8 mouse cellular contexts compared by ENCODE assay signal in genomic region chr12:73952879-73953278, GRCm38 (mm10). TPM values are rescaled to one million over a fixed set of nuclear protein-coding genes. Genes with fewer than 3 reads are reported as not detected.
DNase-seq lines count a peak whose midpoint lies in the region; ATAC-seq and TF ChIP-seq lines count a peak whose summit lies in the region.

No protein-coding gene starts in this region.

- 10% methylated on average over 15 of the region's 15 CpGs for WGBS in embryonic facial prominence, embryonic 11.5 days
- WGBS in hindbrain, embryonic 10.5 days = 10% methylated on average over 15 of the region's 15 CpGs
- WGBS in limb, embryonic 14.5 days = 10% methylated on average over 15 of the region's 15 CpGs
- 4% methylated on average over 15 of the region's 15 CpGs for WGBS in midbrain, embryonic 16.5 days

- no peaks in the 10 kb centered on the region for H3K36me3 ChIP-seq in embryonic facial prominence, embryonic 11.5 days (replicated peaks; ENCODE audit: control insufficient read depth, insufficient read depth, low read depth, low read length)
- H3K36me3 ChIP-seq in hindbrain, embryonic 10.5 days = peaks cover 3% of the 10 kb centered on the region; the same call in 1 of the 2 replicates
- peaks cover 6% of the 10 kb centered on the region for H3K36me3 ChIP-seq in limb, embryonic 14.5 days (ENCODE audit: control insufficient read depth, insufficient read depth, low read length)
- H3K36me3 ChIP-seq in midbrain, embryonic 16.5 days (ENCODE audit: control insufficient read depth, insufficient read depth, low read length) = no peaks in the 10 kb centered on the region

- no peak overlapping the region for H3K27ac ChIP-seq in embryonic facial prominence, embryonic 11.5 days (replicated peaks; ENCODE audit: low read depth, low read length)
- H3K27ac ChIP-seq in hindbrain, embryonic 10.5 days = peak overlapping the region; percentile 53
- H3K27ac ChIP-seq in limb, embryonic 14.5 days (replicated peaks; ENCODE audit: low read depth, low read length) = no peak overlapping the region
- H3K27ac ChIP-seq in midbrain, embryonic 16.5 days (ENCODE audit: low read length) = no peak overlapping the region

- H3K4me1 ChIP-seq in embryonic facial prominence, embryonic 11.5 days (ENCODE audit: control insufficient read depth, insufficient read depth, low read length) = no peaks in the 10 kb centered on the region
- peaks cover 17% of the 10 kb centered on the region for H3K4me1 ChIP-seq in hindbrain, embryonic 10.5 days (replicated peaks)
- peaks cover 9% of the 10 kb centered on the region for H3K4me1 ChIP-seq in limb, embryonic 14.5 days (ENCODE audit: control insufficient read depth, insufficient read depth, low read length)
- H3K4me1 ChIP-seq in midbrain, embryonic 16.5 days (ENCODE audit: control insufficient read depth, insufficient read depth, low read length) = peaks cover 9% of the 10 kb centered on the region

- H3K9ac ChIP-seq in embryonic facial prominence, embryonic 11.5 days (replicated peaks; ENCODE audit: low read length) = peak overlapping the region; percentile 41
- H3K9ac ChIP-seq in limb, embryonic 14.5 days (ENCODE audit: low read depth, low read length, severe bottlenecking) = peak overlapping the region; percentile 45
- peak overlapping the region; percentile 53 for H3K9ac ChIP-seq in midbrain, embryonic 16.5 days (ENCODE audit: low read depth, low read length)

- peak overlapping the region; percentile 30 for H3K4me3 ChIP-seq in embryonic facial prominence, embryonic 11.5 days (ENCODE audit: low read depth, low read length)
- peak overlapping the region; percentile 47 for H3K4me3 ChIP-seq in hindbrain, embryonic 10.5 days
- H3K4me3 ChIP-seq in limb, embryonic 14.5 days (replicated peaks; ENCODE audit: low read length) = peak overlapping the region; percentile 34
- H3K4me3 ChIP-seq in midbrain, embryonic 16.5 days (ENCODE audit: low read depth, low read length) = peak overlapping the region; percentile 30

- no peaks in the 10 kb centered on the region for H3K27me3 ChIP-seq in embryonic facial prominence, embryonic 11.5 days (ENCODE audit: control insufficient read depth, insufficient read depth, low read length)
- H3K27me3 ChIP-seq in hindbrain, embryonic 10.5 days (ENCODE audit: insufficient read depth, poor library complexity, severe bottlenecking) = 0 out of 2 replicates have a peak, but pooled peaks cover 4% of the 10 kb centered on the region
- no peaks in the 10 kb centered on the region for H3K27me3 ChIP-seq in limb, embryonic 14.5 days (ENCODE audit: control insufficient read depth, insufficient read depth, low read length)
- H3K27me3 ChIP-seq in midbrain, embryonic 16.5 days (ENCODE audit: control insufficient read depth, insufficient read depth, low read depth, low read length) = no peaks in the 10 kb centered on the region; the same call in 1 of the 2 replicates

- no peak for TF ChIP-seq POLR2A in limb, embryonic 14.5 days (IDR thresholded peaks at IDR 0.05; ENCODE audit: borderline replicate concordance, extremely low read depth, insufficient read depth, insufficient read length)

- peak overlapping the region; percentile 45 for H3K4me2 ChIP-seq in embryonic facial prominence, embryonic 11.5 days (ENCODE audit: low read depth, low read length)
- peak overlapping the region; percentile 64 for H3K4me2 ChIP-seq in limb, embryonic 14.5 days (replicated peaks; ENCODE audit: low read depth, low read length, severe bottlenecking)
- H3K4me2 ChIP-seq in midbrain, embryonic 16.5 days (ENCODE audit: low read length) = peak overlapping the region; percentile 68

- peak; percentile 25 to 54 for DNase-seq in adrenal gland, adult (ENCODE audit: inconsistent age in 2 of 2, low spot score in 1 of 2)
- DNase-seq in adrenal gland, adult 8-10 months = no peak
- DNase-seq in Muller cell, postnatal 12 days (ENCODE audit: inconsistent ontology term) = peak; percentile 53
- peak; percentile 69 for DNase-seq in embryonic facial prominence, embryonic 11.5 days (ENCODE audit: low spot score)
- DNase-seq in hindbrain, embryonic 10.5 days (ENCODE audit: low spot score) = peak; percentile 62
- peak; percentile 50 for DNase-seq in limb, embryonic 14.5 days (ENCODE audit: low spot score)
- DNase-seq in testis, postnatal 14 days (ENCODE audit: low spot score) = peak; percentile 45

- ATAC-seq in embryonic facial prominence, embryonic 11.5 days (replicated peaks; ENCODE audit: insufficient number of reproducible peaks, low FRiP score, low TSS enrichment, low read depth) = 0 out of 2 replicates have a peak, but pooled peaks have one; percentile 37
- ATAC-seq in limb, embryonic 14.5 days (ENCODE audit: low FRiP score, low read depth) = no peak
- peak; percentile 41 for ATAC-seq in midbrain, embryonic 16.5 days

- H3K9me3 ChIP-seq in embryonic facial prominence, embryonic 11.5 days (replicated peaks; ENCODE audit: control insufficient read depth, low read length) = no peaks in the 10 kb centered on the region
- H3K9me3 ChIP-seq in hindbrain, embryonic 10.5 days = no peaks in the 10 kb centered on the region
- no peaks in the 10 kb centered on the region for H3K9me3 ChIP-seq in limb, embryonic 14.5 days (ENCODE audit: control insufficient read depth, low read length)
- no peaks in the 10 kb centered on the region for H3K9me3 ChIP-seq in midbrain, embryonic 16.5 days (replicated peaks; ENCODE audit: control insufficient read depth, low read length, poor library complexity, severe bottlenecking)

RNA-seq across cellular contexts. Expression of gene Snapc1, which starts 11.4 kb away (rescaled TPM):
- total RNA-seq in adrenal gland, adult 8-10 months (2022) = 10 to 100 TPM; 15.1 to 28.9 (median 23.2) TPM
- 20.5 and 23.8 TPM in 2 replicates for polyA plus RNA-seq in embryonic facial prominence, embryonic 11.5 days (2014; fragmentation: Nextera tagmentation; extraction: Ambion mirVana)
- 19.7 and 20.8 TPM in 2 replicates for polyA plus RNA-seq in hindbrain, embryonic 10.5 days (2016; fragmentation: Nextera tagmentation; extraction: Ambion mirVana)
- 21.6 and 22.0 TPM in 2 replicates for polyA plus RNA-seq in limb, embryonic 14.5 days (2012; rRNA removed)
- 17.2 and 24.8 TPM in 2 replicates for polyA plus RNA-seq in limb, embryonic 14.5 days (2014; fragmentation: Nextera tagmentation; extraction: Ambion mirVana)
- 37.0 and 39.4 TPM in 2 replicates for polyA plus RNA-seq in midbrain, embryonic 16.5 days (2015; fragmentation: Nextera tagmentation; extraction: Ambion mirVana)

RNA-seq across cellular contexts. Expression of gene Gm49321, which starts 15.4 kb away (rescaled TPM):
- total RNA-seq in adrenal gland, adult 8-10 months (2022) = 10 to 100 TPM in 2 of 4 experiments, 1 to 10 TPM in 2; 7.0 to 10.7 (median 9.8) TPM
- 14.8 and 15.0 TPM in 2 replicates for polyA plus RNA-seq in embryonic facial prominence, embryonic 11.5 days (2014; fragmentation: Nextera tagmentation; extraction: Ambion mirVana)
- polyA plus RNA-seq in hindbrain, embryonic 10.5 days (2016; fragmentation: Nextera tagmentation; extraction: Ambion mirVana) = 14.2 and 16.3 TPM in 2 replicates
- not detected in 2 replicates for polyA plus RNA-seq in limb, embryonic 14.5 days (2012; rRNA removed)
- 11.2 and 12.3 TPM in 2 replicates for polyA plus RNA-seq in limb, embryonic 14.5 days (2014; fragmentation: Nextera tagmentation; extraction: Ambion mirVana)
- polyA plus RNA-seq in midbrain, embryonic 16.5 days (2015; fragmentation: Nextera tagmentation; extraction: Ambion mirVana) = 21.2 and 26.0 TPM in 2 replicates

RNA-seq across cellular contexts. Expression of gene Syt16, which starts 44.6 kb away (rescaled TPM):
- total RNA-seq in adrenal gland, adult 8-10 months (2022) = 1 to 10 TPM in 2 of 4 experiments, under 1 TPM in 2; 0.26 to 3.0 (median 1.0) TPM
- polyA plus RNA-seq in embryonic facial prominence, embryonic 11.5 days (2014; fragmentation: Nextera tagmentation; extraction: Ambion mirVana) = 5.2 and 7.0 TPM in 2 replicates
- 1.8 and 5.1 TPM in 2 replicates for polyA plus RNA-seq in hindbrain, embryonic 10.5 days (2016; fragmentation: Nextera tagmentation; extraction: Ambion mirVana)
- 2.4 and 2.8 TPM in 2 replicates for polyA plus RNA-seq in limb, embryonic 14.5 days (2012; rRNA removed)
- 4.3 and 5.0 TPM in 2 replicates for polyA plus RNA-seq in limb, embryonic 14.5 days (2014; fragmentation: Nextera tagmentation; extraction: Ambion mirVana)
- 96.0 and 101 TPM in 2 replicates for polyA plus RNA-seq in midbrain, embryonic 16.5 days (2015; fragmentation: Nextera tagmentation; extraction: Ambion mirVana)

RNA-seq across cellular contexts. Expression of gene Hif1a, which starts 51.7 kb away (rescaled TPM):
- 10 to 100 TPM; 61.1 to 71.2 (median 65.2) TPM for total RNA-seq in adrenal gland, adult 8-10 months (2022)
- polyA plus RNA-seq in embryonic facial prominence, embryonic 11.5 days (2014; fragmentation: Nextera tagmentation; extraction: Ambion mirVana) = 139 and 149 TPM in 2 replicates
- 83.4 and 93.6 TPM in 2 replicates for polyA plus RNA-seq in hindbrain, embryonic 10.5 days (2016; fragmentation: Nextera tagmentation; extraction: Ambion mirVana)
- polyA plus RNA-seq in limb, embryonic 14.5 days (2012; rRNA removed) = 72.9 and 79.0 TPM in 2 replicates
- polyA plus RNA-seq in limb, embryonic 14.5 days (2014; fragmentation: Nextera tagmentation; extraction: Ambion mirVana) = 112 and 120 TPM in 2 replicates
- 68.6 and 75.8 TPM in 2 replicates for polyA plus RNA-seq in midbrain, embryonic 16.5 days (2015; fragmentation: Nextera tagmentation; extraction: Ambion mirVana)

Comparison
In these comparisons a context has a peak if more than half of its experiments do, and no peak if none do; other contexts are left out.
1. RNA of gene Syt16, which starts 44.6 kb away (polyA plus RNA-seq): 96.0 to 101 TPM in midbrain, embryonic 16.5 days; 5.2 to 7.0 TPM in embryonic facial prominence, embryonic 11.5 days, 1.8 to 5.1 TPM in hindbrain, embryonic 10.5 days and 2.4 to 5.0 TPM in limb, embryonic 14.5 days; every median in the first group is over 10 times any median in the second.
2. Peak in every context shown above with its lines, with median percentiles within 50 percentile points of each other: H3K4me2 ChIP-seq, H3K4me3 ChIP-seq and H3K9ac ChIP-seq.